Mouse (Mus musculus) embryonic facial prominence, embryonic 13.5 days (tissue): Measurements from ENCODE around the gene Anapc2. TPM values are rescaled to one million over a fixed set of nuclear protein-coding genes. Genes with fewer than 3 reads are reported as not detected.

Experiments used
- ATAC-seq: fragments of 200-750 bp; cut with Nextera tagmentation; 2 replicates; pipeline ENCODE4 v1.8.0; 2017; ENCODE audit warnings: low read depth; ENCODE audit not compliant: insufficient number of reproducible peaks, insufficient read depth, low FRiP score, low TSS enrichment
- H3K27ac ChIP-seq: fragments of 300-500 bp; sonication (generic); 2 replicates; pipeline ENCODE4 v1.5.1; 2015; ENCODE audit warnings: moderate library complexity, mild to moderate bottlenecking, inconsistent platforms
- H3K27me3 ChIP-seq: fragments of 300-500 bp; sonication (generic); 2 replicates; pipeline ENCODE4 v1.6.1; 2015; ENCODE audit warnings: mild to moderate bottlenecking, inconsistent platforms
- H3K36me3 ChIP-seq: fragments of 300-500 bp; sonication (generic); 2 replicates; pipeline ENCODE4 v1.6.1; 2015; ENCODE audit warnings: mild to moderate bottlenecking, inconsistent platforms
- H3K4me1 ChIP-seq: fragments of 300-500 bp; sonication (generic); 2 replicates; pipeline ENCODE4 v1.6.1; 2015; ENCODE audit warnings: inconsistent platforms
- H3K4me2 ChIP-seq: fragments of 300-500 bp; sonication (generic); 2 replicates; pipeline ENCODE4 v1.6.1; 2015; ENCODE audit warnings: moderate library complexity, mild to moderate bottlenecking, inconsistent platforms
- H3K4me3 ChIP-seq: fragments of 300-500 bp; sonication (generic); 2 replicates; pipeline ENCODE4 v1.5.1; 2015; ENCODE audit warnings: mild to moderate bottlenecking, inconsistent platforms
- H3K9ac ChIP-seq: fragments of 300-500 bp; sonication (generic); 2 replicates; pipeline ENCODE4 v1.6.1; 2015; ENCODE audit warnings: mild to moderate bottlenecking, inconsistent platforms
- H3K9me3 ChIP-seq: fragments of 300-500 bp; sonication (generic); 2 replicates; pipeline ENCODE4 v1.6.1; 2016; ENCODE audit warnings: inconsistent platforms
- WGBS: fragments of 180-500 bp; shearing (Covaris S2); methylation state at CpG from one replicate; pipeline ENCODE4 v1.1.7; 2015; ENCODE audit warnings: mixed read lengths; 5-methylcytosine and 5-hydroxymethylcytosine counted together
- polyA plus RNA-seq: library from polyadenylated mRNA; unstranded; fragments of >200 nt; fragmentation: Nextera tagmentation; extraction: Ambion mirVana; gene quantifications from 2 replicates; pipeline ENCODE4 v1.2.1, GENCODE M21; 2015

Gene Anapc2
- polyA plus RNA-seq, 1 experiment from 2014 or later: 143 TPM

DNA sequence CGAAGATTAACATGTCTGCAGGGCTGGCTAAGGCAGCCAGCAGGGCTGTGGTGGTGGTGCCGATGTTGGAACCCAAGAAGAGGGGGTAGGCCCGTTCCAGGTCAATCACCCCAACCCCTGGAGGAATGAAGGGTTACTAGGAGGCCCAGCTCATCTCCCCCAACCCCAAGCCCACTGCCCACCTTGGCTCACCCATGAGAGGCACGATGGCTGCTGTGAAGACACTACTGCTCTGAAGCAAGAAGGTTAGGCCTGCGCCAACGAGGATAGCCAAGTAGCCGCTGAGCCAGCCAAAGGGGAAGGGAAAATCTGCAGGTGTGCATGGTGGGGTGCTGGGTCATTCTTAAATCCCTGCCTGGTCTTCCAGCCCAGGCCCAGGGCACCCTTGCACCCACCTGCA is 41.7 kb upstream of the Anapc2 start:
- no peaks in the 10 kb centered on the region for H3K9me3 ChIP-seq
- no peak overlapping the region for H3K4me2 ChIP-seq
- H3K4me3 ChIP-seq: no peak overlapping the region
- no peak overlapping the region for H3K27ac ChIP-seq
- 0 out of 2 replicates have a peak overlapping the region, but pooled peaks have one; percentile 11 for H3K9ac ChIP-seq
- WGBS: 80% methylated on average over 7 of the region's 7 CpGs
- no peak for ATAC-seq
- H3K36me3 ChIP-seq: no peaks in the 10 kb centered on the region
- peaks cover 14% of the 10 kb centered on the region; the same call in 1 of the 2 replicates for H3K4me1 ChIP-seq
- H3K27me3 ChIP-seq: peaks cover 29% of the 10 kb centered on the region

GRCm38 (mm10) chr2:25231038-25231437 is 41.2 kb upstream of the Anapc2 start:
- no peak overlapping the region for H3K27ac ChIP-seq
- no peak overlapping the region for H3K4me3 ChIP-seq
- no peaks in the 10 kb centered on the region for H3K36me3 ChIP-seq
- H3K9me3 ChIP-seq: no peaks in the 10 kb centered on the region
- H3K9ac ChIP-seq: no peak overlapping the region
- ATAC-seq: no peak
- peaks cover 31% of the 10 kb centered on the region for H3K27me3 ChIP-seq
- peaks cover 11% of the 10 kb centered on the region; the same call in 1 of the 2 replicates for H3K4me1 ChIP-seq
- no peak overlapping the region for H3K4me2 ChIP-seq
- WGBS: 47% methylated on average over 12 of the region's 12 CpGs

DNA sequence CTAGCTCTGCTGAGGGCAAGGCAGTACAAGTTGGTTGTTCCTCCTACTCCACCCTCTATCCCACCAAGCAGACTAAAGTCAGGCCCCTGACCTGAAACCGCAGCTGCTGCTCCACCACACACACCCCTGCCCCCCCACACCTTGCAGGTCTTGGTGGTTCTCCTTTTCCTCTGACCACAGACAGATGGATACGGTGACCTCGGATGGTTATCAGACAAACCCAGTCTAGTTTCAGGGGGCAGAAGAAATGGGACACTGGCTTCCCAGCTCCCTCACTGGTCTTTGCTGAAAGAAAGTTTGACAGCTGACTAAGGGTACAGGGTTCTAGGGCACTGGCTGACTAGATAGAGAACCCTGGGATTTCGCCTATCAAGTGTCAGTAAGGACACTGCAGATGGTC is 38.9 kb upstream of the Anapc2 start:
- no peaks in the 10 kb centered on the region for H3K9me3 ChIP-seq
- ATAC-seq: no peak
- H3K27me3 ChIP-seq: peaks cover 39% of the 10 kb centered on the region
- peaks cover 5% of the 10 kb centered on the region; the same call in 1 of the 2 replicates for H3K4me1 ChIP-seq
- WGBS: 74% methylated on average over 4 of the region's 4 CpGs
- no peak overlapping the region for H3K4me2 ChIP-seq
- no peak overlapping the region for H3K4me3 ChIP-seq
- H3K9ac ChIP-seq: no peak overlapping the region
- H3K27ac ChIP-seq: no peak overlapping the region
- H3K36me3 ChIP-seq: no peaks in the 10 kb centered on the region

DNA sequence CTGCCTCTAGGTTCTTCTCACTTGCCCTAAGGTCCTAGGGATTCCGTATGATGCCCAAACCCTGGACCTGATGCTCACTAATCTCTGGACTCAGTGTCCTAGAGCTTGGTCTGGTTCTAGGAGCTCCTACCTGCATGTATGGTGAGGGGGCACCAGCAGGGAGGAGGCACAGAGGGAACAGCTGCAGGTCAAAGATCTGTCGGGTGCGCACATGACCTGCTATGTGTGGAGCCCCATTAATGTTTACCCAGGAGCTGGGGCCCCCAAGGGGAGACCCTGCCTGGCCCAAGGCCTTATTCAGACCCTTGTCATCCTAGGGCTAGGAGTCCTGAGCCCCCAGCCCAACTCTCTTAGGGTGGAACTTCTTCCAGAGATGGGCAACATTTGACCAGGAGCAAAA is 38.2 kb upstream of the Anapc2 start, which contains the start of gene Slc34a3:
Gene Slc34a3 (minus strand): TSS at position 315 of the 400 bp plus-strand sequence.
- H3K27me3 ChIP-seq: peaks cover 39% of the 10 kb centered on the region
- H3K4me2 ChIP-seq: no peak within 1 kb of the TSS
- ATAC-seq: no peak
- H3K27ac ChIP-seq: no peak within 1 kb of the TSS
- WGBS: 91% methylated on average over 3 of the region's 3 CpGs
- H3K9ac ChIP-seq: no peak within 1 kb of the TSS
- H3K4me1 ChIP-seq: no peaks in the 10 kb centered on the region
- H3K36me3 ChIP-seq: no peaks in the 10 kb centered on the region
- no peaks in the 10 kb centered on the region for H3K9me3 ChIP-seq
- H3K4me3 ChIP-seq: no peak within 1 kb of the TSS

DNA sequence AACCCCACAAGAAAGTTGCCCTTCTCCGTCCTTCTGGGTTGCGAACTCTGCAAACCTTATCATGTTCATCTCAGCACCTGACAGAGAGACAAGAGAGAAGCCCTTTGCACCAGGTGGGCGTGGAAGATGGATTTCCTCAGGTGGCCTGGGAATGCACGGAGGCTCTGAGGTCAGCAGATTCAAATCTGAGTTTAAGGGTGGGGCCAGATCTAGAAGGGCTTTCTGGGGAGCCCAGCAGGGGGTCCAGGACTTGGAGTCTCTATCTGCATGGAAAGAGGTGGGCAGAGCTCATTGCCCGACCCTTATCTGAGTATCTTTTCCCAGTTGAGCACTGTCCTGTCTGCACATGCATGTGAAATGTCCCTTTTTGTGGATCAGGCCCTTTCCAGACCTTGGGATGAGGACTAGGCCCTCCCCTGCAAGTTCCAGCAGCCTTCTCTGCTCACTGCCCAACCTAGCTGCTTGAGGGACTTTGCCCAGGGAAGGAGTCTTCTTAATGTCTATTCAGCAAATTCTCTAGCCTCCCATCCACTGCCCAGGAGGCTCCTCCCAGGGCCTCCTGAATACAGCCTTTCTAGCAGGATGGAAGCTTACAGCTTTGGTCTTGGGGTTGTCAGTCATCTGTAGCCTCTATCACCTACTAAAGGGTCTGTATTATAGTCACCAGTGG is 37.6 kb upstream of the Anapc2 start:
- H3K27ac ChIP-seq: no peak overlapping the region
- H3K4me3 ChIP-seq: no peak overlapping the region
- H3K36me3 ChIP-seq: no peaks in the 10 kb centered on the region
- H3K4me1 ChIP-seq: no peaks in the 10 kb centered on the region
- WGBS: 65% methylated on average over 5 of the region's 5 CpGs
- no peak overlapping the region for H3K4me2 ChIP-seq
- H3K9ac ChIP-seq: no peak overlapping the region
- peaks cover 39% of the 10 kb centered on the region for H3K27me3 ChIP-seq
- no peak for ATAC-seq
- no peaks in the 10 kb centered on the region for H3K9me3 ChIP-seq

- H3K9me3 ChIP-seq: no peaks in the 10 kb centered on the region
- no peak within 1 kb of the TSS for H3K9ac ChIP-seq
- H3K27me3 ChIP-seq: peaks cover 35% of the 10 kb centered on the region
- peaks cover 18% of the 10 kb centered on the region for H3K4me1 ChIP-seq
- no peaks in the 10 kb centered on the region for H3K36me3 ChIP-seq
- no peak for ATAC-seq
- no peak within 1 kb of the TSS for H3K4me3 ChIP-seq
- H3K27ac ChIP-seq: no peak within 1 kb of the TSS
- H3K4me2 ChIP-seq: no peak within 1 kb of the TSS
- 31% methylated on average over 8 of the region's 8 CpGs for WGBS
Observed at GRCm38 (mm10) chr2:25236614-25237013, 35.7 kb upstream of the Anapc2 start, which contains the start of gene Rnf224. TSS of gene Rnf224 (minus strand) at chr2:25236787.

GRCm38 (mm10) chr2:25237522-25237921 is 34.8 kb upstream of the Anapc2 start:
- Histone ChIP-seq H3K9me3 (no peaks in the 10 kb centered on the region), H3K4me2 (no peak overlapping the region), H3K27me3 (peaks cover 42% of the 10 kb centered on the region), H3K9ac (no peak overlapping the region), H3K4me1 (peaks cover 25% of the 10 kb centered on the region), H3K27ac (no peak overlapping the region), H3K36me3 (no peaks in the 10 kb centered on the region), H3K4me3 (no peak overlapping the region)
- whole genome bisulfite sequencing: 68% methylated on average over 4 of the region's 4 CpGs
- no peak for ATAC-seq

GRCm38 (mm10) chr2:25238106-25238505 is 34.2 kb upstream of the Anapc2 start:
- no peak overlapping the region for H3K4me3 ChIP-seq
- peaks cover 28% of the 10 kb centered on the region for H3K4me1 ChIP-seq
- no peaks in the 10 kb centered on the region for H3K36me3 ChIP-seq
- no peak overlapping the region for H3K4me2 ChIP-seq
- H3K9me3 ChIP-seq: no peaks in the 10 kb centered on the region
- H3K27ac ChIP-seq: no peak overlapping the region
- no peak for ATAC-seq
- H3K9ac ChIP-seq: 0 out of 2 replicates have a peak overlapping the region, but pooled peaks have one; percentile 36
- H3K27me3 ChIP-seq: peaks cover 43% of the 10 kb centered on the region

- Histone ChIP-seq H3K36me3 (no peaks in the 10 kb centered on the region), H3K9ac (no peak overlapping the region), H3K4me3 (no peak overlapping the region), H3K9me3 (no peaks in the 10 kb centered on the region), H3K4me2 (no peak overlapping the region), H3K27ac (no peak overlapping the region), H3K4me1 (peaks cover 28% of the 10 kb centered on the region), H3K27me3 (peaks cover 47% of the 10 kb centered on the region)
- no peak for ATAC-seq
- 78% methylated on average over 3 of the region's 3 CpGs for WGBS
Observed at GRCm38 (mm10) chr2:25239766-25240165, 32.5 kb upstream of the Anapc2 start.

DNA sequence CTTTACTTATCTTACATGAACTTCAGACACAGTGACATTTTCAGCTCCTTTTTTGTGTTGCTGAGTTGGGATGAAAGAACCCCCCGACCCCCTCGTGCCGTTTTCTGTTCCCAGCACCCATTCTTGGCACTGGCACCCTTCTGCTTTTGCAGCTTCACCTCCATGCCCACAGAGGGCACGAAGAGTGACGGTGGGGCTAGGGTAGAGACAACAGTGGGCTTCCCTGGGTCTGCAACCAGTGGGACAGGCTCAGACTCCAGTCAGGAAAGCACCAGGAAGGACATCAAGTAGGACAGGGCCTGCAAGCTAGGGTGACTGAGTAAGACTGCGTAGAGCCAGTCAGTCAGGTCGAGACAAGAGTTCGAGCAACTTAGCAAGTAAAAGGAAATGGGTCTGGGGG is 32.0 kb upstream of the Anapc2 start:
- ATAC-seq: no peak
- Histone ChIP-seq H3K4me1 (peaks cover 28% of the 10 kb centered on the region), H3K27me3 (peaks cover 45% of the 10 kb centered on the region), H3K4me3 (peak overlapping the region; percentile 57), H3K36me3 (no peaks in the 10 kb centered on the region), H3K9ac (peak overlapping the region; percentile 71), H3K9me3 (no peaks in the 10 kb centered on the region), H3K27ac (peak overlapping the region; percentile 71; the same call in 1 of the 2 replicates), H3K4me2 (peak overlapping the region; percentile 93)
- WGBS: 50% methylated on average over 8 of the region's 8 CpGs

DNA sequence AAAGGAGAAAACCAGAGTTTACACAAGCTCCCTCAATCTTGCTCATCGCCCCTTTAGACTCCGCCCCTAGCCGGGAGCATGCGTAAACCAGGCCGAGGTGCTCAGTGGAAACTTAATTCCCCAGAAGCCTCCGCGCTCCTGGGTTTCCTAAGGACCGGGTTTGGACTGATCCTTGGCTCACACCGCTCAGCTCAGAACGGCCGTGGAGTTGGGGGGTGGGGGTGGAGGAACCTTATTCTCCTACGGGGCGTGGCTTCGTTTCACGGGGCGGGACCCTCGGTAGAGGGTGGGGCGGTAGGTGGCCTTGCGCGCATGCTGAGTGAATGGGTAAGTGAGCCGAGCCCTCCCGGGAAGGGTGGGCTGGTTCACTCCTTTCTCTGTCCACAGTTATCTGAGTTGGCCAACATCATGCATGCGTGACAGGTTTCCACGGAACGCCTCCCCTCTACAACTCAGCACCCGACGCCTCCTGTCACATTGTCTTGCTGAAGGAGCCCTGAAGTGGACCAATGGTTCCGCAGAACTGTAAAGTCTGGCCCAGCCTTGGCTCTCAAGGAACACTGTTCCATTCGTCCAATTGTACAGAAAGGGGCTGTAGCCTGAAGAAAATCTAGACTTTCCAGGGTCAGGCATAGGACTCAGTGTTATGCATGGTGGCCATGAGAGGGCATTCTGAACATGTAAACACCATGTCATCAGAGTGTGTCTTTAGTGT is 31.4 kb upstream of the Anapc2 start:
- H3K27me3 ChIP-seq: peaks cover 44% of the 10 kb centered on the region
- H3K36me3 ChIP-seq: peaks cover 5% of the 10 kb centered on the region; the same call in 1 of the 2 replicates
- 1% methylated on average over 29 of the region's 29 CpGs for WGBS
- peak overlapping the region; percentile 71 for H3K9ac ChIP-seq
- peaks cover 28% of the 10 kb centered on the region for H3K4me1 ChIP-seq
- peak; percentile 75 for ATAC-seq
- H3K4me3 ChIP-seq: peak overlapping the region; percentile 57
- peak overlapping the region; percentile 93 for H3K4me2 ChIP-seq
- H3K27ac ChIP-seq: peak overlapping the region; percentile 71; the same call in 1 of the 2 replicates
- H3K9me3 ChIP-seq: no peaks in the 10 kb centered on the region

DNA sequence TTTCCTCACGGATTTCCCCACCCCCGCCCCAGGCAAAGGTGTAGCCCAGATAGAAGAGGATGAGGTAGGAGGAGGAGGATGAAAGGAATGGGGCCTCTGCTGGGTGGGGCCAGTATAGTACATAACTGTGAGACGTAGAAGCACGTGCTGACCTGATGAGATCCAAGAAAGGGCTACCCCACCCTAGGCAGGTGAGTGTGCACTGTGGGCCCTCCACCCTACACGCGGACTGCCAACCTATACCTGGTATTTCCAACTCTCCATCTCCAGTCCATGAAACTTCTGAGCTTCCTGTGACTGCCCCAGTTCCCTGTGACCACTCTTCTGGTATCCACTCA is 30.9 kb upstream of the Anapc2 start:
- WGBS: 11% methylated on average over 6 of the region's 6 CpGs
- Histone ChIP-seq H3K9ac (peak overlapping the region; percentile 71; the same call in 1 of the 2 replicates), H3K4me1 (peaks cover 28% of the 10 kb centered on the region), H3K9me3 (no peaks in the 10 kb centered on the region), H3K36me3 (peaks cover 10% of the 10 kb centered on the region), H3K27me3 (peaks cover 39% of the 10 kb centered on the region), H3K27ac (0 out of 2 replicates have a peak overlapping the region, but pooled peaks have one; percentile 71), H3K4me3 (peak overlapping the region; percentile 57), H3K4me2 (peak overlapping the region; percentile 93)
- ATAC-seq: no peak
